Comparison of ENCODE assay signal across 9 mouse cellular contexts in the genomic region with DNA sequence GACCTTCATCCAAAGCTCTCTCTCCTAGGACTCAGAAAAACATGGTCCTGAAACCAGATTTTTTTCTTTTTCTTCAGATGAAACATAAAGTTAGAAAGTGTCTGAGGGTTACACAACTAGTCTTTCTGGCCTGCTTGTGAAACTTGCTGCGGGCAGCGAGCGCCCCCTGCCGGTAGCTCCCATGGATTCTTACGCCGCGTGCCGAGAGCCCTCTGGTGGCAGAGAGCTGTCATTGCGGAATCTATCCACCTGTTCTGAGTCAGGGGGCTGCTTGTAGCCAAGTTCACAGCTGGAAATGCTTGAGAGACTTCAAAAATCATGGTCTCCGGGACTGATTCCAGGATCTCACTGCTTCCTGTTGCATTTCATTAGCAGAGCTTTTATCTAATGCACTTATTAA.
DNase-seq lines count a peak whose midpoint lies in the region; ATAC-seq and TF ChIP-seq lines count a peak whose summit lies in the region.
"Had no signal": no experiment of that assay in that cellular context is flagged by ENCODE, and none has a peak within 500 bp of the region (broad histone marks: within the 10 kb centered on the region; RNA-seq: fewer than 3 reads in every experiment).

No protein-coding gene starts in this region.

- H3K4me1 ChIP-seq in heart, embryonic 11.5 days (ENCODE audit: control insufficient read depth, insufficient read depth, low read length), result peaks cover 2% of the 10 kb centered on the region; the same call in 1 of the 2 replicates
- no peaks in the 10 kb centered on the region for H3K4me1 ChIP-seq in hindbrain, postnatal 0 days (ENCODE audit: insufficient read depth, low read length)
- H3K4me1 ChIP-seq in stomach, postnatal 0 days (replicated peaks; ENCODE audit: control insufficient read depth, insufficient read depth), result no peaks in the 10 kb centered on the region

- no peak overlapping the region for H3K4me2 ChIP-seq in heart, embryonic 11.5 days
- no peak overlapping the region for H3K4me2 ChIP-seq in hindbrain, postnatal 0 days (ENCODE audit: low read depth, low read length)
- no peak overlapping the region for H3K4me2 ChIP-seq in stomach, postnatal 0 days (replicated peaks; ENCODE audit: low read depth)

- 2% methylated on average over 10 of the region's 10 CpGs for WGBS in heart, embryonic 11.5 days (ENCODE audit: insufficient replicate concordance)
- WGBS in hindbrain, postnatal 0 days, result under 1% methylated on average over 10 of the region's 10 CpGs
- WGBS in stomach, postnatal 0 days, result under 1% methylated on average over 10 of the region's 10 CpGs

- H3K27me3 ChIP-seq in heart, embryonic 11.5 days (ENCODE audit: control insufficient read depth, insufficient read depth, low read length), result no peaks in the 10 kb centered on the region
- H3K27me3 ChIP-seq in hindbrain, postnatal 0 days (ENCODE audit: insufficient read depth, low read length), result no peaks in the 10 kb centered on the region
- no peaks in the 10 kb centered on the region for H3K27me3 ChIP-seq in stomach, postnatal 0 days (ENCODE audit: control insufficient read depth, insufficient read depth, low read length)

- no peak overlapping the region for H3K4me3 ChIP-seq in heart, embryonic 11.5 days (ENCODE audit: low read depth, low read length)
- H3K4me3 ChIP-seq in hindbrain, postnatal 0 days (ENCODE audit: low read length), result no peak overlapping the region
- H3K4me3 ChIP-seq in left cerebral cortex, adult 2 months, result no peak overlapping the region
- no peak overlapping the region for H3K4me3 ChIP-seq in stomach, postnatal 0 days (ENCODE audit: low read depth, low read length)

- no peak overlapping the region for H3K27ac ChIP-seq in heart, embryonic 11.5 days (ENCODE audit: low read depth, low read length)
- no peak overlapping the region for H3K27ac ChIP-seq in hindbrain, postnatal 0 days
- no peak overlapping the region for H3K27ac ChIP-seq in left cerebral cortex, adult 2 months
- H3K27ac ChIP-seq in stomach, postnatal 0 days (replicated peaks), result no peak overlapping the region

- no peak for TF ChIP-seq EP300 in stomach, postnatal 0 days (optimal IDR thresholded peaks at IDR 0.05)

- H3K9me3 ChIP-seq in heart, embryonic 11.5 days (replicated peaks; ENCODE audit: control insufficient read depth, low read length), result no peaks in the 10 kb centered on the region
- no peaks in the 10 kb centered on the region for H3K9me3 ChIP-seq in hindbrain, postnatal 0 days (ENCODE audit: low read length)
- H3K9me3 ChIP-seq in stomach, postnatal 0 days (ENCODE audit: control insufficient read depth, low read length), result no peaks in the 10 kb centered on the region

- intact Hi-C loops in left cerebral cortex, adult 2 months (cut with DNase I), result loop anchor here (1.0 to 5.0 kb wide), 6 partner anchors 96 to 577 kb away; no protein-coding TSS in a partner anchor

- no peak for ATAC-seq in heart, embryonic 11.5 days (replicated peaks; ENCODE audit: insufficient number of reproducible peaks, low FRiP score, low TSS enrichment)
- 0 out of 2 replicates have a peak, but pooled peaks have one; percentile 15 for ATAC-seq in frontal cortex, adult (ENCODE audit: low TSS enrichment)
- ATAC-seq in hindbrain, postnatal 0 days, result 0 out of 2 replicates have a peak, but pooled peaks have one; percentile 19
- no peak; the same call in 1 of the 2 replicates for ATAC-seq in stomach, postnatal 0 days (ENCODE audit: low FRiP score, low TSS enrichment)

- H3K36me3 ChIP-seq in heart, embryonic 11.5 days (ENCODE audit: control insufficient read depth, insufficient read depth, low read length), result no peaks in the 10 kb centered on the region
- no peaks in the 10 kb centered on the region for H3K36me3 ChIP-seq in hindbrain, postnatal 0 days (ENCODE audit: insufficient read depth, low read length)
- H3K36me3 ChIP-seq in stomach, postnatal 0 days (ENCODE audit: control insufficient read depth, insufficient read depth, low read length), result no peaks in the 10 kb centered on the region
- H3K36me3 ChIP-seq: G1E had no signal

- peak; percentile 100 for TF ChIP-seq CTCF in hindbrain, postnatal 0 days (IDR thresholded peaks at IDR 0.05; ENCODE audit: low read depth)
- no peak; the same call in none of the 2 replicates for TF ChIP-seq CTCF in left cerebral cortex, adult 2 months (IDR thresholded peaks at IDR 0.05)
- peak; percentile 100 for TF ChIP-seq CTCF in stomach, postnatal 0 days (IDR thresholded peaks at IDR 0.05; ENCODE audit: low read depth)

- no peak overlapping the region for H3K9ac ChIP-seq in heart, embryonic 11.5 days (ENCODE audit: low read depth, low read length)
- no peak overlapping the region for H3K9ac ChIP-seq in hindbrain, postnatal 0 days (replicated peaks; ENCODE audit: low read length)
- H3K9ac ChIP-seq in stomach, postnatal 0 days (ENCODE audit: low read length), result no peak overlapping the region

- DNase-seq in heart, adult 11 months, result peak; percentile 92
- peak; percentile 77 for DNase-seq in cerebellum, adult 11-12 months
- peak; percentile 94 for DNase-seq in hindbrain, postnatal 0 days (ENCODE audit: low spot score)
- DNase-seq in left cerebral cortex, adult 2 months (ENCODE audit: extremely low spot score in 1 of 2, low spot score in 2 of 2), result peak; percentile 85 to 90
- peak; percentile 40 to 62 for DNase-seq in monocyte, adult 2 months (ENCODE audit: low read depth in 1 of 2, low spot score in 2 of 2)
- peak; percentile 87 for DNase-seq in stomach, postnatal 0 days (ENCODE audit: low spot score)

Comparison
In these comparisons a context has a peak if more than half of its experiments do, and no peak if none do; other contexts are left out.
1. ATAC-seq: peak in frontal cortex, adult (single experiment) and hindbrain, postnatal 0 days (single experiment); none in heart, embryonic 11.5 days (single experiment) and stomach, postnatal 0 days (single experiment).
2. Peak in every context shown above with its lines, with median percentiles within 50 percentile points of each other: DNase-seq.